Mouse (Mus musculus) liver, postnatal 0 days (tissue): ENCODE results near the gene Mme. TPM values are rescaled to one million over a fixed set of nuclear protein-coding genes. Genes with fewer than 3 reads are reported as not detected.

Source experiments
- ATAC-seq: fragments of 200-750 bp; cut with Nextera tagmentation; 2 replicates; pipeline ENCODE4 v1.8.0; 2017; ENCODE audit warnings: mild to moderate bottlenecking, moderate library complexity
- DNase-seq: peaks from one replicate; pipeline ENCODE4 v3.0.0-alpha.2; 2016
- H3K27ac ChIP-seq: fragments of 300-500 bp; sonication (generic); 2 replicates; pipeline ENCODE4 v1.5.1; 2014; ENCODE audit warnings: antibody characterized with exemption, moderate library complexity, mild to moderate bottlenecking, low read depth
- H3K27me3 ChIP-seq: fragments of 300-500 bp; sonication (generic); 2 replicates; pipeline ENCODE4 v1.6.1; 2014; ENCODE audit warnings: low read length, control low read depth, mixed read lengths; ENCODE audit not compliant: insufficient read depth
- H3K36me3 ChIP-seq: fragments of 300-500 bp; sonication (generic); replicated peaks from 2 replicates; pipeline ENCODE4 v1.6.1; 2014; ENCODE audit warnings: mild to moderate bottlenecking, control low read depth, low read length, moderate library complexity, mixed read lengths; ENCODE audit not compliant: insufficient read depth
- H3K4me1 ChIP-seq: fragments of 300-500 bp; sonication (generic); 2 replicates; pipeline ENCODE4 v1.6.1; 2014; ENCODE audit warnings: antibody characterized with exemption, mild to moderate bottlenecking, control low read depth; ENCODE audit not compliant: insufficient read depth
- H3K4me2 ChIP-seq: fragments of 300-500 bp; sonication (generic); 2 replicates; pipeline ENCODE4 v1.6.1; 2014; ENCODE audit warnings: low read depth, mild to moderate bottlenecking, low read length, moderate library complexity, mixed read lengths
- H3K4me3 ChIP-seq: fragments of 300-500 bp; sonication (generic); 2 replicates; pipeline ENCODE4 v1.5.1; 2014; ENCODE audit warnings: low read depth, low read length
- H3K9ac ChIP-seq: fragments of 300-500 bp; sonication (generic); replicated peaks from 2 replicates; pipeline ENCODE4 v1.6.1; 2014; ENCODE audit warnings: mild to moderate bottlenecking, moderate library complexity
- H3K9me3 ChIP-seq: fragments of 300-500 bp; sonication (generic); 2 replicates; pipeline ENCODE4 v1.6.1; 2016; ENCODE audit warnings: mild to moderate bottlenecking, control low read depth, low read length, mixed read lengths
- CTCF ChIP-seq: sonication (generic); IDR thresholded peaks from 2 replicates; pipeline ENCODE4 v1.5.1; 2016; ENCODE audit warnings: antibody characterized with exemption, low read depth
- EP300 ChIP-seq: IDR thresholded peaks from 2 replicates; pipeline ENCODE4 v1.6.1; 2016; ENCODE audit warnings: antibody characterized with exemption, low read depth, mild to moderate bottlenecking
- WGBS: fragments of 180-500 bp; shearing (Covaris S2); extraction: QIAGEN DNeasy Blood & Tissue Kit; methylation state at CpG from one replicate; pipeline ENCODE4 v1.1.7; 2014; ENCODE audit not compliant: insufficient replicate concordance; 5-methylcytosine and 5-hydroxymethylcytosine counted together
- polyA plus RNA-seq: library from polyadenylated mRNA; unstranded; fragments of >200 nt; fragmentation: Nextera tagmentation; extraction: Ambion mirVana; gene quantifications from 2 replicates; pipeline ENCODE4 v1.2.1, GENCODE M21; 2015

Mme gene
- polyA plus RNA-seq, 1 experiment from 2014 or later = 0.06 TPM

DNA sequence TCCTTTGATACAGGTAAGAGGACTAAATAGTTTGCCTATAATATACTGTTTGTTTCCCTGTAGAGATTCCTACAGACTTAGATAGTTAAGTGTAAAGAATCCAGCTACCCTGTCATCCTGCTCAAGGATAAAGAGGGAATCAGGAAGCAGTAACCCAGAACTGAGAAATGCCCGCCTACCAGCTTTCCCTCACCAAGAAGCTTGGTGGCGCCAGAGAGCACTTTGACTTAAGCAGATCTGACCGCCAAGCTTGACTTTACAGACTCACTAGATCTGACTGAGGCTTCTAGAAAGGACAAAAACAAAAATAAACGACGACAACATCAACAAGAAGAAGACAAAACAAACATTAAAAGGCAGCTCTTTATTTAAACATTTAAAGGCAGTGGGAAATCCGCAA lies 56.5 kb downstream of the Mme start:
- H3K27me3 ChIP-seq = peaks cover 28% of the 10 kb centered on the region
- no peaks in the 10 kb centered on the region for H3K36me3 ChIP-seq
- no peak for TF ChIP-seq EP300
- TF ChIP-seq CTCF = peak; percentile 59
- no peak overlapping the region for H3K9ac ChIP-seq
- no peak overlapping the region for H3K4me3 ChIP-seq
- no peaks in the 10 kb centered on the region for H3K9me3 ChIP-seq
- no peaks in the 10 kb centered on the region; the same call in 1 of the 2 replicates for H3K4me1 ChIP-seq
- WGBS = 10% methylated on average over 6 of the region's 6 CpGs
- no peak overlapping the region for H3K27ac ChIP-seq
- H3K4me2 ChIP-seq = no peak overlapping the region
- DNase-seq (peak; percentile 35), ATAC-seq (no peak)

DNA sequence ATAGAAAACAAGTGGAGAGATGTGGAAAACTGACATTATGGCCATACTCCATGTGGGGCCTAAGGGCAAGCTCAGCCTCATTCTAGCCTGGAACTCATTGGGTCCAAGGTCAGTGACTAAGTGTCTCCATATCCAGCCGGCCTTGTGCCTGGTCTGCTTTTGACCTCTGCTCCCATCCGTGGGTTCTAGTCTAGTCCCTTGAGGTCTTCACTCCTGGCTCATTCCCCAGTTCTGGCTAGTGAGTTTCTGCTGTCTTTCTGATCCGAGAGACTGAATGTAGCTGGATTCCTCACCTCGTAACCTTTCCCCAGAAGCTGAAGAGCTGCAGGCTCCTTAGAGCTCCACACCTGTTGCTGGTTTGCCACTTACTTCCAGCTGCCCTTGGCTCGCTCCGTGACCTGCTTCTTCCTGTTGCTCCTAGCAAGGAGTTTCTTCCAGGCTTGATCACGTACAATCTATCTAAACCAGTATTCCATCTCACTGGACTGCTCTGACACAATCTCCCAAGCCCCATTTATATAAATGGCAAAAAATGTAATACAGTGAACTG lies 73.9 kb downstream of the Mme start:
- Histone ChIP-seq H3K9me3 (no peaks in the 10 kb centered on the region), H3K27me3 (no peaks in the 10 kb centered on the region), H3K4me1 (no peaks in the 10 kb centered on the region), H3K4me2 (no peak overlapping the region), H3K9ac (no peak overlapping the region), H3K27ac (no peak overlapping the region), H3K36me3 (no peaks in the 10 kb centered on the region), H3K4me3 (no peak overlapping the region)
- 72% methylated on average over 7 of the region's 7 CpGs for WGBS
- ATAC-seq (no peak), DNase-seq (no peak)
- no peak for TF ChIP-seq EP300
- TF ChIP-seq CTCF = no peak

DNA sequence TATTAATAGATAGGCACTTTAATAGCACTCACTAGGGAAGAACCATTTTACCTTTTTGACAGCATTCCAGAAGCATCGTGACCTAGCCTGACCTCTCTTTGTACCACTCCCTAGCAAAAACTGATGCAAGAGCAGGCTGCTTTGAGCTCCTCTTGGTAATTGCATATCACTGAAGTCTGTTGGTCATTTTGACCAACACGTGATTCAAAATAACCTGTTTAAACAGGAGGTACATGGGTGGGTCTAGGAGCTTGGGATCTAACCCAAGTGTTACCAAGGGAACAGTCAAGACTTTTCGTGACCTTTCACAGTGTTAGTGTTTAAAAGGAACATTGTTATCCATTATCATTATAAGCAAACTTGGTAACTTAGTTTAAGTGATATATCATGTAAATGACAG lies 76.2 kb downstream of the Mme start:
- Histone ChIP-seq H3K4me1 (no peaks in the 10 kb centered on the region), H3K4me3 (no peak overlapping the region), H3K4me2 (no peak overlapping the region), H3K9ac (no peak overlapping the region), H3K27ac (no peak overlapping the region), H3K27me3 (no peaks in the 10 kb centered on the region), H3K9me3 (no peaks in the 10 kb centered on the region), H3K36me3 (no peaks in the 10 kb centered on the region)
- WGBS = 61% methylated on average over 3 of the region's 3 CpGs
- ATAC-seq = no peak
- DNase-seq = no peak
- TF ChIP-seq CTCF (no peak), EP300 (no peak)

DNA sequence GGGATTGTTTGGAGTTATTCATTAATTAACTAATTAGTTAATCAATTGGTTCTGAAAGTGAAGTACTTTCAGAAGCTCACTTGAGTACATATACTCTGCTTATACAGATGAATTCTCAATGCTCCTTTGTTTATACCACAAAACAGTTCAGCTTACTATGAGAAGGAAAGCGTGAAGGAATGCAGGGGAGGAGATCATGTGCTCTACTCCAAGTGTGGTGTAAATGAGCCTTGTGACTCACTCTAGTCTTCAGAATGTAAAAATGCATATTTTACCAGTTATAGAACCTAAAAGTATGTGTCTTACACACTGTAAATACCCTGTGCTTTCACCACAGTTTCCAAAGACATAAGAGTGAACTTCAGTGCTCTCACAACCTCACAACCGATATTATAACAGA lies 84.3 kb downstream of the Mme start:
- DNase-seq (no peak), ATAC-seq (no peak)
- no peaks in the 10 kb centered on the region for H3K9me3 ChIP-seq
- 68% methylated on average over 2 of the region's 2 CpGs for WGBS
- no peak for TF ChIP-seq CTCF
- TF ChIP-seq EP300 = no peak
- no peak overlapping the region for H3K9ac ChIP-seq
- H3K4me2 ChIP-seq = no peak overlapping the region
- H3K4me1 ChIP-seq = no peaks in the 10 kb centered on the region
- H3K27me3 ChIP-seq = no peaks in the 10 kb centered on the region
- no peak overlapping the region for H3K4me3 ChIP-seq
- no peaks in the 10 kb centered on the region for H3K36me3 ChIP-seq
- H3K27ac ChIP-seq = no peak overlapping the region

DNA sequence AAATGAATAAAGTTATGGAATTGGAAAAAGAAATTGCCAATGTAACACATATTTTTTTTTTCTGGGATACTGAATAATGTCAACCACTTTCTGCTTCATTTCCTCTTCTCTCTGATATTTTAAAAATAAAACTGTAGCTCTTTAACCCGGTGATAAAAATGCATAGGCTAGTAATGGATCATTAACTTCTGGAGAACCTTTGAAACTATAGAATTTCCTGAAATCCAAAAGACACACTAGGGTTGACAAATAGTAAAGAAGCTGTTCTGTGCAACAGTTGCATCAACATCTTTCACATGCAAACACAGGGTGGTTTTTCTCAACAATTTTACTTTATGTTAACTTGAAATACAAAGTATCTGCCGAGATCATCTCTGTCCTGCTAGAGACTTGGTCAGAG lies 98.8 kb downstream of the Mme start:
- no peak overlapping the region for H3K4me2 ChIP-seq
- no peak overlapping the region for H3K4me3 ChIP-seq
- ATAC-seq = no peak
- no peak for DNase-seq
- H3K9me3 ChIP-seq = no peaks in the 10 kb centered on the region
- no peaks in the 10 kb centered on the region for H3K4me1 ChIP-seq
- TF ChIP-seq EP300 (no peak), CTCF (no peak)
- no peaks in the 10 kb centered on the region for H3K27me3 ChIP-seq
- no peak overlapping the region for H3K9ac ChIP-seq
- no peak overlapping the region for H3K27ac ChIP-seq
- WGBS = 54% methylated on average over 2 of the region's 2 CpGs
- no peaks in the 10 kb centered on the region for H3K36me3 ChIP-seq

DNA sequence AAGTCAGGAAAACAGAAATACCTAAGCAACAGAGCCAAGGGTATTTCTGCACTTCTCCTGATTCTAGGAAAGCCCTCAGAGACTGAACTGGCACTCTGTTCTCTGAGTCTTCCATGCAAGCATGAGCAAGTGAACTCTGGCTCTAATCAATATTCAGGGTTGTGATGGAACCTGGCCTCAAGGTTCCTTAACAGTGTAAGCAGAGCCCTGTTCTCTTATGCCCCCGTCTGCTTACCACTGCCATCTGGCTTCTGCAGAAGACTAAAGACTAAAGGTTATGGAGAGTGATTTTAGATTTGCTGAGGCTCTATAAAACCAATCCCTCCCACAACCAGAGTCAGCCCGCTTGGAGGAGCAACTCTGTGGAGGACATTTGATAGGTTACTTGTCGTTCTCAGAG lies 99.2 kb downstream of the Mme start:
- no peak for ATAC-seq
- 72% methylated on average over 3 of the region's 3 CpGs for WGBS
- DNase-seq = no peak
- Histone ChIP-seq H3K36me3 (no peaks in the 10 kb centered on the region), H3K4me1 (no peaks in the 10 kb centered on the region), H3K4me2 (no peak overlapping the region), H3K27me3 (no peaks in the 10 kb centered on the region), H3K27ac (no peak overlapping the region), H3K4me3 (no peak overlapping the region), H3K9me3 (no peaks in the 10 kb centered on the region), H3K9ac (no peak overlapping the region)
- TF ChIP-seq EP300 (no peak), CTCF (no peak)

DNA sequence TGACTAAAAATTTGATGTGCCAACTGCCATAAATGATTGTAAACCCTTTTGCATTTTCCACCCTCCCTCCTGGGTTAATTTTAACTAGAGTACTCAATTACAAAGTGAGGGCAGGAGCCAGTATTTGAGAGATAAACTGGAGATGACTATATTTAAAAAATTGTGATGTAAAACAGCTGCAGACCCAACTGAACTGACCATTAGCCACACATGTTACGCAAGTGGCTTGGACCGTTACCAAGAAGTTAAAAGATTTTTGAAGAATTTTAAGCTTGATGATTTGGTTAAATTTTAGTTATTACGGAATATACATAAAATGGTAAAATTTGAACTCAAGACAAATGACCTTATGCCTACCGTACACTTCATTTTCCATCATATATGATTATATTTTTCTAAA lies 100.1 kb downstream of the Mme start:
- ATAC-seq (no peak), DNase-seq (no peak)
- no peak overlapping the region for H3K27ac ChIP-seq
- H3K4me1 ChIP-seq = no peaks in the 10 kb centered on the region
- H3K27me3 ChIP-seq = no peaks in the 10 kb centered on the region
- H3K9me3 ChIP-seq = no peaks in the 10 kb centered on the region
- no peaks in the 10 kb centered on the region for H3K36me3 ChIP-seq
- no peak overlapping the region for H3K9ac ChIP-seq
- no peak overlapping the region for H3K4me2 ChIP-seq
- WGBS = 86% methylated on average over 4 of the region's 4 CpGs
- TF ChIP-seq CTCF (no peak), EP300 (no peak)
- H3K4me3 ChIP-seq = no peak overlapping the region
